Mouse (Mus musculus) MEL (cell line): ENCODE measurements around the gene A630095N17Rik.
A peak's percentile ranks its signal among the peaks of the same experiment; 100 is the strongest.

ENCODE experiments used
- CHD2 ChIP-seq: IDR thresholded peaks from 2 replicates; pipeline ENCODE4 v1.6.1; 2011; ENCODE audit warnings: low read length, improper control_type of control experiment
- CTCF ChIP-seq, 3 experiments: IDR thresholded peaks in 2 of 3; conservative IDR thresholded peaks in 1 of 3; 2 replicates each; pipeline ENCODE4 v1.5.1; 2011 to 2012; ENCODE audit warnings: low read length in 3 of 3, low read depth in 2 of 3, mild to moderate bottlenecking in 2 of 3, improper control_type of control experiment in 1 of 3, inconsistent platforms in 1 of 3, mixed read lengths in 1 of 3, moderate library complexity in 1 of 3; ENCODE audit not compliant: control insufficient read depth in 1 of 3, insufficient read depth in 1 of 3, poor library complexity in 1 of 3, severe bottlenecking in 1 of 3
- EP300 ChIP-seq, 2 experiments: IDR thresholded peaks; 2 replicates each; pipeline ENCODE4 v1.6.1; 2011; ENCODE audit warnings: improper control_type of control experiment in 2 of 2, low read length in 2 of 2, low read depth in 1 of 2, mild to moderate bottlenecking in 1 of 2
- GATA1 ChIP-seq: IDR thresholded peaks from 2 replicates; pipeline ENCODE4 v1.6.1; 2011; ENCODE audit warnings: low read depth, low read length, improper control_type of control experiment
- JUND ChIP-seq: IDR thresholded peaks from 2 replicates; pipeline ENCODE4 v1.6.1; 2011; ENCODE audit warnings: low read depth, mild to moderate bottlenecking, improper control_type of control experiment, low read length
- KAT2A ChIP-seq: conservative IDR thresholded peaks from 2 replicates; pipeline ENCODE4 v1.6.1; 2012; ENCODE audit warnings: low read depth, low read length, improper control_type of control experiment, inconsistent platforms
- POLR2A ChIP-seq, 2 experiments: IDR thresholded peaks; 2 replicates each; pipeline ENCODE4 v1.6.1; 2011 to 2012; ENCODE audit warnings: low read length in 2 of 2, mild to moderate bottlenecking in 2 of 2, control low read depth in 1 of 2, improper control_type of control experiment in 1 of 2, low read depth in 1 of 2, moderate library complexity in 1 of 2; ENCODE audit not compliant: control insufficient read depth in 1 of 2, insufficient read depth in 1 of 2, poor library complexity in 1 of 2

- TF ChIP-seq CTCF (IDR thresholded peaks at IDR 0.05 in 2 of 3, conservative IDR thresholded peaks at IDR 0.05 in 1 of 3; ENCODE audit: control insufficient read depth in 1 of 3, insufficient read depth in 1 of 3, low read depth in 2 of 3, low read length in 3 of 3, poor library complexity in 1 of 3, severe bottlenecking in 1 of 3) (no peak), KAT2A (peak; percentile 60; the same call in 1 of the 2 replicates), EP300 (IDR thresholded peaks at IDR 0.05; ENCODE audit: low read depth in 1 of 2, low read length in 2 of 2) (peak in 1 of 2 experiments; percentile 51; a peak in 2 of 4 replicates), GATA1 (no peak), JUND (no peak), CHD2 (no peak), POLR2A (IDR thresholded peaks at IDR 0.05; ENCODE audit: control insufficient read depth in 1 of 2, insufficient read depth in 1 of 2, low read depth in 1 of 2, low read length in 2 of 2, poor library complexity in 1 of 2) (peak; percentile 85 to 89)
Observed at GRCm38 (mm10) chr1:75210136-75211087, 21.5 kb downstream of the A630095N17Rik start, which contains the start of the genes Glb1l and Stk16.
